Mouse (Mus musculus) liver, embryonic 14.5 days (tissue): Measurements from ENCODE around the gene BC107364.
"Not testable (repeated sequence)": the region's sequence is repeated elsewhere in the genome, so short reads cannot be mapped to it uniquely, and the experiment has no call there.

Experiments
- CTCF ChIP-seq: IDR thresholded peaks from 2 replicates; pipeline ENCODE4 v1.5.1; 2016; ENCODE audit warnings: antibody characterized with exemption, low read depth, control low read depth
- EP300 ChIP-seq: IDR thresholded peaks from 2 replicates; pipeline ENCODE4 v1.6.1; 2016; ENCODE audit warnings: antibody characterized with exemption, low read depth

DNA sequence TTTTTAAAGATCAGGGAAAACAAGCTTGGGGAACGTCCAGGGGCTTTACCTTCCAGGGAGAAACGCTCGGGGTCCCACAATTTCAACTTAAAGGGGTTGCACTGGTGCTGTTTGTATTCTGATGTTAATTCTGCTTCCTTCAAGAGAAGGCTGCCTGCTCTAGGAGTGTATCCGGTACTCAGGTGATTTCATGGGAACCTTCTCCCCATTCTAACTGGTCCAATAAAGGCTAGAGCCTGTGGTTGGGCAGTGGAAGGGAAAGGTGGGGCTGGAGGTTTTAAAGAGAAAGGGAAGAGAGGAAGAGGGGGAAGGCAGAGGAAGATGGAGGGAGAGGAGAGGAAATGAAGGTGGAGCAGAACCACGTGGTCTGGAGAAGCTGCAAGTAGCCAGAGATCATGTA is 33.2 kb downstream of the BC107364 start:
- not testable (repeated sequence) for TF ChIP-seq CTCF, EP300
